Mouse (Mus musculus) thymus, adult 2 months (tissue): Measurements from ENCODE around the gene Begain. TPM values are rescaled to one million over a fixed set of nuclear protein-coding genes. Genes with fewer than 3 reads are reported as not detected.

Source experiments
- DNase-seq: peaks from one replicate; pipeline ENCODE4 v3.0.0; 2021
- H3K27ac ChIP-seq: fragments of 200-500 bp; 2 replicates; pipeline ENCODE4 v1.5.1; 2012; ENCODE audit warnings: low read length, control low read depth; ENCODE audit not compliant: control insufficient read depth, insufficient read depth
- H3K27me3 ChIP-seq: fragments of 200-500 bp; 2 replicates; pipeline ENCODE4 v1.6.1; 2012; ENCODE audit warnings: mild to moderate bottlenecking, low read length, moderate library complexity, mixed read lengths; ENCODE audit not compliant: control insufficient read depth, insufficient read depth
- H3K36me3 ChIP-seq: fragments of 200-500 bp; 2 replicates; pipeline ENCODE4 v1.6.1; 2012; ENCODE audit warnings: mild to moderate bottlenecking, low read length, moderate library complexity; ENCODE audit not compliant: control insufficient read depth, insufficient read depth
- H3K4me1 ChIP-seq: fragments of 200-500 bp; replicated peaks from 2 replicates; pipeline ENCODE4 v1.6.1; 2012; ENCODE audit warnings: low read length; ENCODE audit not compliant: control insufficient read depth, insufficient read depth
- H3K4me3 ChIP-seq: fragments of 200-500 bp; 2 replicates; pipeline ENCODE4 v1.5.1; 2012; ENCODE audit warnings: mild to moderate bottlenecking, low read length, control low read depth, moderate library complexity; ENCODE audit not compliant: control insufficient read depth, insufficient read depth
- CTCF ChIP-seq: fragments of 200-500 bp; IDR thresholded peaks from 2 replicates; pipeline ENCODE4 v1.5.1; 2012; ENCODE audit warnings: mild to moderate bottlenecking, control low read depth, low read length, moderate library complexity, borderline replicate concordance; ENCODE audit not compliant: control insufficient read depth, poor library complexity, insufficient read depth; ENCODE audit errors: extremely low read depth
- POLR2A ChIP-seq: fragments of 200-500 bp; IDR thresholded peaks from 2 replicates; pipeline ENCODE4 v1.6.1; 2012; ENCODE audit warnings: mild to moderate bottlenecking, low read length, control low read depth, moderate library complexity; ENCODE audit not compliant: control insufficient read depth, poor library complexity, insufficient read depth; ENCODE audit errors: extremely low read depth
- WGBS: fragments of 180-500 bp; shearing (Covaris S2); methylation state at CpG from one replicate; pipeline ENCODE4 v1.1.7; 2018; 5-methylcytosine and 5-hydroxymethylcytosine counted together
- polyA plus RNA-seq: library from polyadenylated mRNA; depleted of rRNA; stranded (reverse); fragments of >200 nt; gene quantifications from 2 replicates; pipeline ENCODE4 v1.2.3, GENCODE M21; 2012

Gene Begain
- polyA plus RNA-seq, 1 experiment, result 19.9 TPM

- Histone ChIP-seq H3K36me3 (no peaks in the 10 kb centered on the region), H3K27ac (peak overlapping the region; percentile 91; the same call in 1 of the 2 replicates), H3K27me3 (no peaks in the 10 kb centered on the region; the same call in 1 of the 2 replicates), H3K4me1 (peaks cover 36% of the 10 kb centered on the region), H3K4me3 (no peak overlapping the region)
- WGBS, result 95% methylated on average over 8 of the region's 8 CpGs
- no peak for TF ChIP-seq POLR2A
- no peak for TF ChIP-seq CTCF
- no peak for DNase-seq
Measured at GRCm38 (mm10) chr12:109058660-109059059, 9.4 kb downstream of the Begain start.

GRCm38 (mm10) chr12:109057736-109058135, 10.3 kb downstream of the Begain start:
- Histone ChIP-seq H3K27ac (peak overlapping the region; percentile 91), H3K4me3 (no peak overlapping the region), H3K27me3 (peaks cover 6% of the 10 kb centered on the region), H3K4me1 (peaks cover 42% of the 10 kb centered on the region), H3K36me3 (no peaks in the 10 kb centered on the region)
- no peak for TF ChIP-seq CTCF
- TF ChIP-seq POLR2A, result no peak
- 14% methylated on average over 4 of the region's 4 CpGs for WGBS
- DNase-seq, result peak; percentile 51

GRCm38 (mm10) chr12:109053020-109053806, 14.8 kb downstream of the Begain start:
- Histone ChIP-seq H3K4me3 (peak overlapping the region; percentile 45), H3K27me3 (peaks cover 9% of the 10 kb centered on the region), H3K36me3 (no peaks in the 10 kb centered on the region), H3K4me1 (peaks cover 32% of the 10 kb centered on the region), H3K27ac (no peak overlapping the region)
- DNase-seq, result no peak
- no peak for TF ChIP-seq POLR2A
- no peak for TF ChIP-seq CTCF
- WGBS, result 1% methylated on average over 100 of the region's 105 CpGs

GRCm38 (mm10) chr12:109049949-109050348, 18.1 kb downstream of the Begain start:
- H3K4me3 ChIP-seq, result no peak overlapping the region
- 91% methylated on average over 4 of the region's 4 CpGs for WGBS
- DNase-seq, result no peak
- no peaks in the 10 kb centered on the region for H3K36me3 ChIP-seq
- no peak for TF ChIP-seq CTCF
- no peak for TF ChIP-seq POLR2A
- H3K27me3 ChIP-seq, result peaks cover 9% of the 10 kb centered on the region
- H3K4me1 ChIP-seq, result peaks cover 8% of the 10 kb centered on the region
- H3K27ac ChIP-seq, result no peak overlapping the region

GRCm38 (mm10) chr12:109045581-109045980, 22.4 kb downstream of the Begain start:
- H3K4me3 ChIP-seq, result no peak overlapping the region
- H3K27ac ChIP-seq, result no peak overlapping the region
- DNase-seq, result no peak
- no peaks in the 10 kb centered on the region for H3K4me1 ChIP-seq
- 83% methylated on average over 7 of the region's 7 CpGs for WGBS
- H3K27me3 ChIP-seq, result no peaks in the 10 kb centered on the region
- H3K36me3 ChIP-seq, result no peaks in the 10 kb centered on the region
- TF ChIP-seq POLR2A (no peak), CTCF (no peak)

GRCm38 (mm10) chr12:109044497-109044896, 23.5 kb downstream of the Begain start:
- peak; percentile 31 for DNase-seq
- no peak for TF ChIP-seq POLR2A
- TF ChIP-seq CTCF, result peak; percentile 38; the same call in 1 of the 2 replicates
- H3K4me1 ChIP-seq, result no peaks in the 10 kb centered on the region
- 16% methylated on average over 5 of the region's 5 CpGs for WGBS
- no peaks in the 10 kb centered on the region for H3K27me3 ChIP-seq
- no peak overlapping the region for H3K4me3 ChIP-seq
- H3K36me3 ChIP-seq, result no peaks in the 10 kb centered on the region
- no peak overlapping the region for H3K27ac ChIP-seq
